Mouse (Mus musculus): Measurements from ENCODE around the gene Arhgap19.

- TF ChIP-seq ZC3H11A (IDR thresholded peaks at IDR 0.05; ENCODE audit: low read depth, low read length) (no peak), POLR2A (IDR thresholded peaks at IDR 0.05; ENCODE audit: low read depth, low read length) (no peak), HCFC1 (IDR thresholded peaks at IDR 0.05; ENCODE audit: low read depth, low read length) (no peak), EP300 (IDR thresholded peaks at IDR 0.05; ENCODE audit: low read length) (no peak), CTCF (conservative IDR thresholded peaks at IDR 0.05 in 1 of 2, IDR thresholded peaks at IDR 0.05 in 1 of 2; ENCODE audit: low read depth in 2 of 2, low read length in 2 of 2) (no peak), USF2 (conservative IDR thresholded peaks at IDR 0.05; ENCODE audit: low read depth, low read length) (no peak), MAFK (IDR thresholded peaks at IDR 0.05; ENCODE audit: insufficient replicate concordance, low read length) (no peak), PAX5 (IDR thresholded peaks at IDR 0.05; ENCODE audit: low read length) (no peak), MEF2A (IDR thresholded peaks at IDR 0.05; ENCODE audit: borderline replicate concordance, low read depth, low read length) (no peak), RCOR1 (conservative IDR thresholded peaks at IDR 0.05; ENCODE audit: low read depth, low read length) (no peak), RAD21 (IDR thresholded peaks at IDR 0.05; ENCODE audit: low read depth, low read length) (no peak), CHD2 (IDR thresholded peaks at IDR 0.05; ENCODE audit: low read length) (no peak)
Measured at GRCm38 (mm10) chr19:41839685-41840084, 37.8 kb upstream of the Arhgap19 start.

All from CH12.LX (cell line).